Mouse (Mus musculus): ENCODE results near the gene Grin2b. TPM values are rescaled to one million over a fixed set of nuclear protein-coding genes. Genes with fewer than 3 reads are reported as not detected.

Grin2b gene
- total RNA-seq, 2 experiments from 2014 or later, result not detected

GRCm38 (mm10) chr6:136108466-136108865 lies 64.8 kb downstream of the Grin2b start:
- intact Hi-C loops (cut with DNase I), result no loop called here
- no peak for DNase-seq

- intact Hi-C loops (cut with DNase I), result no loop called here
- no peak for DNase-seq
Observed at GRCm38 (mm10) chr6:136105221-136105620, 68.1 kb downstream of the Grin2b start.

- no peak for DNase-seq
- intact Hi-C loops (cut with DNase I), result no loop called here
Observed at GRCm38 (mm10) chr6:136100241-136100640, 73.1 kb downstream of the Grin2b start.

DNA sequence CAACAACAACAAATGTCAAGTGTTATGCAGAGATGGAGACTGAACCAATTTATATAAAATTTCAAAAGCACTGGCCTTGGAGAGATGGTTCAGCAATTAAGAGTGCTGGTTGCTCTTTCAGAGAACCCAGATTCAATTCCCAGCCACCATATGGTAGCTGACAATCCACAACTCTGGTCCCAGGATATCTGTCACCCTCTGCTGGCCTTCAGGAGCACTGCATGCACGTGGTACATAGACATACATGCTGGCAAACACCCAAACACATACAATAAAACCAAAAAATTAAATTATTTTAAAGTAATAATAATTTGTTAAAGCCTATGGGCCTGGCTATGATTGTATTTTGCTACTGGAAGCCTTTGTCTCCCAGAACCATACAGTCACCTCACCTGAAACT lies 77.0 kb downstream of the Grin2b start:
- no peak for DNase-seq
- intact Hi-C loops (cut with DNase I), result no loop called here

DNA sequence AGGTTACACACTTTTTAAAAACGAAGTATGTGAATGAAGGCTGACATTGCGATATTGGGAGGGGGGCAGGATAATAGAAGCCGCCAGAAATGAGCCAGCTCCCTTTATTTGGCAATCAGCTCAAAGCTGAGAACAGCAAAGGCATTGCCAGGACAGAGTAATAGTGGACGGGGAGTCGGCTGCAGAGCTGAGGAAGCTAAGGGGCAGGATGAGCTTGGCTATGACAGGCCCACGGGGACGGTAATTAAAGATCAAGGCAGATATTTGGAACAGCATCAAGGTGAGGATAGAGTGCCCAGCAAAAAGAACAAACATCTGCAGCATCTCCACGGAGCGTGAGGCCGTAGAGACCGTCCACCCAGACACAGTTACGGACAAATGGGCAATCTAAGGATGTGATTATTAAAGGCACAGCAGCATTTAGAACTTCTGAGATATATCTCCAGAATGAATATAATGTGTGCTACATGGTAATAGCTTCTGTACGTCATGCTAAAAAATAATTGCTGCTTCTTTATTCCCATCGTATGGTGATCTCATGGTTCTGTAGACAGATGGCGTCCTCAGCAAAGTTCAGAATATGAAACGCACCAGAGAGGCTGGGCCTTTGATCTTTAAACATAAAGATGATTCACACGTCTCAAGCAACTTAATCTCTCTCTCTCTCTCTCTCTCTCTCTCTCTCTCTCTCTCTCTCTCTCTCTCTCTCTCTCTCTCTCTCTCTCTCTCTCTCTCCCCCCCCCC lies 93.1 kb downstream of the Grin2b start:
- no peak for DNase-seq

GRCm38 (mm10) chr6:136072326-136073054 lies 100.8 kb downstream of the Grin2b start:
- no peak for DNase-seq
- intact Hi-C loops (cut with DNase I), result no loop called here

More for the DNA sequence above, 93.1 kb downstream of the Grin2b start:
- intact Hi-C loops (cut with DNase I), result no loop called here

GRCm38 (mm10) chr6:136070101-136070500 lies 103.2 kb downstream of the Grin2b start:
- no peak for DNase-seq
- intact Hi-C loops (cut with DNase I), result no loop called here

DNA sequence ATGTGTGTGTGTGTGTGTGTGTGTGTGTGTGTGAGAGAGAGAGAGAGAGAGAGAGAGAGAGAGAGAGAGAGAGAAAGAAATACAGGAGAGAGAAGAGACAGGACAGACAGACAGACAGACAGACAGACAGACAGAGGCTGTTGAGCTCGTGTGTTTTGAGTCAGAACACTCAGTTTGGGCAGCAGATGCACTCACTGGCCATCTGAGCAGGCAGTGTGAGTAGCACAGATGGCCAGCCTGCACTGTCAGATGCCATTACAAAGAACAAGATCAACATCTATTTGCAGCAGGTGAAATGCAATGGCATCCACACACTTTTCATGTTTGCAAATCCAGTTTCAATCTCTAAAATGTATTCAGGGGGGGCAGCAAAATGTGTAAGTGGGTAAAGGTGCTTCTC lies 120.0 kb downstream of the Grin2b start:
- no peak for DNase-seq
- intact Hi-C loops (cut with DNase I), result no loop called here

DNA sequence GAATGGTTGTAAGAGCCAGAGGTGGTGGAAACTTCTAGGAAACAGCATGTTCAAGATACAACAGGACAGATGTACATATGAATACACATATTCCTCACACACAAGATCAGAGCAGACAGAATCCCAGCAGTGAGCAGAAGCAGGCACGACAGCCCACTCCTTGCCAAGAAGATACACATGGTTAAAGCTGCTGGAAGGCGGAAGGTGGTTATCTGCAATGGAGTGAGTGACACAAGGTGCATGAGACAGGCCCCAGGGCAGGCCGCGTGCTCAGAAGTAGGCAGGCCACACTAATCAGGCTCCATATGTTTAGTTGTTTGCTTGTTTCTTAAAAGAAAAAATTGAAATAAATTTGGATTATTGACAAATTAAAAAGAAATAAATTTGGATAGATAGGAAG lies 123.0 kb downstream of the Grin2b start:
- intact Hi-C loops (cut with DNase I), result no loop called here
- DNase-seq, result no peak

DNA sequence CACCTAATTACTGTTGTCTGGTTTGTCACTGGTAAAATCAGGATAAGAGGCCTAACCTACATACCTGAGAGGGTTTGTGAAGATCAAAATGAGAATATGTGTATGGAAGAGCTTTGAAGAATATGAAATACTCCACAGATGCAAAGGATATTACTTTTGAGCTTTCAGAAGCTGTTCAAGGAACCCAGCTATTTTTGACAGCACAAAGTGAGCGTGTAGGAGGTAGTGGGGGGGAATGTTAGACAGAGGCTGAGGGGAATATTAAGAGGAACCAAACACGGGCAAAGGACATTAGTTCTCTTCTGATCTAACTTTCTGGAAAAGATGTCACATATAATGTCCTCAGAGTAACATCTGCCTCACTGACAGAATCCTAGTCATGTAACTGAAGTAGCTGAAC lies 125.2 kb downstream of the Grin2b start:
- intact Hi-C loops (cut with DNase I), result no loop called here
- no peak for DNase-seq

DNA sequence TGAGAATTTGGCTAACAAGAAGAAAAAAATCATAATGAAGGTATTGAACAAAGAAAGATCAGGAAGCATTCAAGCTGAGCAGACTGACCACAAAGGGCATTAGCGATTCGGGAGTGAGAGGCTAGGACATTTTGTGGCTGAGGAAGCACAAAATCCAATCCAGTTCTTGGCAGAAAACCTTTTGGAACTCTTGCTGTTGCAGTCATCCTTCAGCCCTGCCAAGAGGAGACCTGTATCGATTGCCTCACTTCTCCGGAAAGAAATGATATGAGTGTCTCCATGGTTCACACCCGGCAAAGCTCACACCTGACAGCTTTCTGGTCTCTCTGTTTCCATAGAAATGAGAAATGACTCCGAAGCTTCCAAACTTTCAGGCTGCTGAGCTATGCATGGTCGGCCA lies 127.2 kb downstream of the Grin2b start:
- DNase-seq, result no peak
- intact Hi-C loops (cut with DNase I), result no loop called here

GRCm38 (mm10) chr6:136044461-136044860 lies 128.8 kb downstream of the Grin2b start:
- intact Hi-C loops (cut with DNase I), result no loop called here
- DNase-seq, result no peak

DNA sequence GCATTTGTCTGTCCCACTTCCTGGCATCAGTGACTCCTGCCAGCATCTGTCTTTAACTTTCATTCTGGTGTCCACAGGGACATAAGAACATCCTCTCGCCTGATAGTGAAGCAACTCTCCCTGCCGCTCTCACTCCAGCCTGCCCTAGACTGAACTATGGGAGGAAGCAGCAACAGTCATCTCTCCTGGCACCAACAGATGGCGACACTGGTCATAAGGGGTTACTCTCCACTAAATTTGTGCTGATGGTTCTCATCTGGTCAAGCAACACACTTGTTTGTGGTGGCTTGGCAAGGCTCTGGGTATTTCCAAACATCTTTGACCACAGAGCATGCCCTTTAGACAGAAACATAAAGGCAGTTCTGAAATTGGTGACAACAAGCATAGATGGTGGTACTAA lies 130.9 kb downstream of the Grin2b start:
- DNase-seq, result no peak
- intact Hi-C loops (cut with DNase I), result no loop called here

- no peak for DNase-seq
- intact Hi-C loops (cut with DNase I), result no loop called here
Observed at GRCm38 (mm10) chr6:136041821-136042220, 131.5 kb downstream of the Grin2b start.

GRCm38 (mm10) chr6:136040931-136041330 lies 132.4 kb downstream of the Grin2b start:
- DNase-seq, result no peak
- intact Hi-C loops (cut with DNase I), result no loop called here

- DNase-seq, result no peak
- intact Hi-C loops (cut with DNase I), result no loop called here
Observed at GRCm38 (mm10) chr6:136029235-136029939, 143.9 kb downstream of the Grin2b start.

GRCm38 (mm10) chr6:136026936-136027335 lies 146.4 kb downstream of the Grin2b start:
- no peak for DNase-seq
- intact Hi-C loops (cut with DNase I), result no loop called here

GRCm38 (mm10) chr6:136025801-136026200 lies 147.5 kb downstream of the Grin2b start:
- no peak for DNase-seq
- intact Hi-C loops (cut with DNase I), result no loop called here

GRCm38 (mm10) chr6:136020460-136020859 lies 152.9 kb downstream of the Grin2b start:
- no peak for DNase-seq
- intact Hi-C loops (cut with DNase I), result no loop called here

- DNase-seq, result no peak
- intact Hi-C loops (cut with DNase I), result no loop called here
Observed at GRCm38 (mm10) chr6:136018962-136019361, 154.3 kb downstream of the Grin2b start.

DNA sequence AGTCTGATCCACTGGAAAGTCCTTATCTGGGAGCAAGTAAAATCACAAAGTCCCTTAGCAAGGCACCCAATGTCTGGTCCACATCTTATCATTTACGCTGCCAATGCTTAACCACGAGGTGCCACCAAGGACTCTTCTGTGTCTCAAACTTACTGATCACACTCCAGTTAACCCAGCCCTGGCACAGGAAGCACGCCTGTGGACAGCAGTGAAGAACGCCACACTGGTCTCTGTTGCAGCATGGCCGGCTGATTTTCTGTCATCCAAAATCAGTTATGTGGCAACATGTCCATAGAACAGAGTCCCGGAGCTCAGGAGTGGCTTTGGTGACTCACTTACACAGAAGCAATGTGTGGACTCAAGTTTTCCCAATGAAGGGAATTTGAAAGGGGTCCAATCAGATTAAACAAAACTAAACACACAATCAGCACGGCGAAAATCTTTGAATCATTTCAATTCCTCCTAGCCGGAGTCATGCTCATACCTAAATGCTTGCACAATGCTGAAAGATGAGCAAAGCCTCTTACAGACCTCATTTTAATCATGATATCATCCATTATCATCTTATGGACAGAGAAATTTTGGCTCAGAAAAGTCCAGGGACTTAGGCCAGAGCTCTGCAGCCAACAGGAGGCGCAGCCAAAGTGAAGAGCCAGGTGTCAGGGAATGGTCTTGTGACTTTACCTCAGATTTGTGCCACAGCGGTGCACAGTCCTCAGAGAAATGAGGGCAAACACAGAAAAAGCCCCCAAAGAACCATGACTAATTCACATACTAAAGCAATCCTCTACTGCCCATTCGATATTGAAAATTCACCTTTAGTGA lies 159.5 kb downstream of the Grin2b start:
- intact Hi-C loops (cut with DNase I), result no loop called here
- DNase-seq, result no peak

Data from heart, postnatal 36 days (tissue).